Mouse (Mus musculus) embryo, embryonic 9.5 days (tissue): ENCODE measurements at regions not wholly inside any gene's neighbourhood (a gene's known extent, or its start where the extent isn't known, plus 50 kb on each side); places are given as distances from the start of the nearest gene placed in this dataset.
A peak's percentile ranks its signal among the peaks of the same experiment; 100 is the strongest.

Experiments
- DNase-seq: peaks from one replicate; pipeline ENCODE4 v3.0.0-alpha.2; 2017; ENCODE audit errors: extremely low spot score

DNA sequence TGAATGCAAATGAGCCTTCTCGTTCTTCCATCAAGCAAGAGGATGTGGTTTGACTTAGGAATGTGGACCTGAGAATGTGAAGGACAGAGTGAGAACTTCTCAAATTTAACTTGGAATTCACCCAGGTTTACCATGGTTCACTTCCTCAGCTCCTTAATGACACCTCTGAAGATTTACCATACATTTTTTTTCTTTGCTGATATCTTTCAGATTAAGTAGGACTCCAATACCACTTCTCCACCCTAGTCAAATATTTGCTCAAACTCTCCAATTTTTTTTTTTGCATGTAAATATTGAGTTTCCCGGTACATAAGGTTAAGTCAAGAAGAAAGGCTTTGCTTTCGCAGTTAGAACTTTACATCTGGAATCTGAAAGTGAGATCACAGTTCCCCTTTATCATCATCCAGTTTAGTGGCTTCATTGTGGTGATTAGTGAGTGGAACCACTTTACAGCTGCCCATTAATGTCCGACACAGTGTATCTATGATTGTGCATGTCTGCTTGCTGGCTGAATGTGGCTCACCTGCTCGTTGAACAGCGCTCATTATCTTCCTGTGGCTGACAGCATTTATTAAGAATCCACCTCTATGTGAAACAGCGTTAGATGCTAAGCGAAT lies 446.0 kb upstream of the Adam34 start:
- DNase-seq: no peak

DNA sequence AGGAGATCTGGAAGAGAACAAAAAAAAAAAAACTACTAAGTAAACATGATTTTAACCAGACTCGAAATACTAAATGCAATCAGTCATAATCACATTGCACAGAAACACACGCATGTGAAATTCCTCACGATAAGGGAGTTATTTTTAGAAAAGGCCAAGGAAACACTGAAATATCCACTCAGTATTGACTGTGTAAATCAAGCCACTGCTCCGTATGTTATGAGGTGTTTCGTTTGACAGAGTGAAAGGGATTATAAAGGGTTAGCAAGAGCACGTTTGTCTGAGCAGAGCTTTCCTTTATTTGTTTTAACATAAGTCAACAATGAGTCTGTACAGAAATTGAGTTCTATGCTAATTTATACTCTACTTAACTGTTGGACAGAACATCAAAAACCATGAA lies 455.3 kb upstream of the Adam34 start:
- DNase-seq: no peak

DNA sequence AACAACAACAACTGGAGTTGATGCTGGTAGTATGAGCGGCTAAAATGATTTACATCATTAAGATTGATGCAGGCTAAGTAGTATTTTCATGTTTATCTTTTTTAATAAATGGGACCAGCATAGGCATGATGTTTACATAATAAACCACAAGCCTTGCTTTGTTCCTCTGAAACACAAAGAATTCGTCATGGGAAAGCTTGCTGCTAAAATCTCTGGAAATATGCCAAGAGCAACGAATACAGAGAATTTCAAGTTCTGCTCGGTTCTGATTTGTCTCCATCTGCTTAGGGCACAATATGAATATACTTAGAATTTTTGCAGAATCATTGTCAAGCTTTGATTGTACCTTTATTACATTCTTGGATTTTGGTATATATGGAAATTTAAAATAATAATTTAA lies 467.2 kb upstream of the Adam34 start:
- DNase-seq: no peak

DNA sequence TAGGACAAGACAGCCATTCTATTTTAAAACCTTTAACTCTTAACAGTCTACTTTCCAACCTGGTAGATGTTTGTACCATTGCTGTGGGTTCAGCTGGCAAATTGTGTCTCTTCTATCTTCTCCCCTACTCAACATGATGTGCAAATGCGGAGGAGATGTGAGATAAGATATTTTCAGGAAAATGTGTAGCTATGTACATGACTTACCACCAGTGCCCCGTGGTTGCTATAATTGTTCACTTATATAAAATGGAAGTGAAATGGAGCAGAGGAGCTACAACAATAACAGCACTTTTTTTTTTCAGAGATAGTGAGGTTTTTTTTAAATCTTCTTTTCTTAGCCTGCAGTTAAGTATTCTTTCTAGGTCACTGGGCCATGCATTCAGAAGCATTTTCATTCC lies 492.4 kb upstream of the Adam34 start:
- DNase-seq: no peak

DNA sequence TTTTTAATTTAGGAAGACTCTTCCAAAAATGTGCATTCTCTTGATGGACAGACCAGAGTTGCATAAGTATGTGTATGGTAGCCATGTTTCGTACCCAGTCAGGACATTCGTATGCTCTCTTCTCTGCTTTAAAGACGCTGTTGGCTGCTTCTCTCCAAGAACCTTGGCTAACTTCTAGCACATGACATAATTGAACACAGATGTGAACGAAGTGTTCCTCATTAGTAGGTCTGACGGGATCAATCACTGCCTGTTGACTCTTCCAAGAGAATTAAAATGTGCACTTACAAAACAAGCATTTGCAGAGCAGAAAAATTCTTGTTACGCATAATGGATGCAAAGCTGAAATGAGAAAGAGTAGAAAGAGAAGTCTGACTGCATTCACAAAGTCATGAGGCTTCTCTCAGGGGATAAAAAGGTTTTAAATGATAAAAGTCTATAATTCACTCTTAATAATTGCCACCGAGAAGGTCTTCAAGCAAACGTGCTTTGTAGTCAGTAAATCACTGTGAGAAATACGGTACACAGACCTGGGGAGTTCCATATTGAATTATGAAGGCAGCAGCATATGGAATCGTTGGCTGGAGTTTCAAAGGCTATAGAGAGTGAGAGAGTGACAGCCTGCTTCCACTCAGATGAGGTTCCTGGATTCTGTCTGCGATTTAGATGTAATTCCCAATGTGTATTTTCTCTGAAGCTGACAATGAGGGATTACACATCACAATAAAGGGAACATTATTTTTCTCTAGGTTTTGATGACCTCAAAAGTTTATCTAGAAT lies 496.7 kb upstream of the Adam34 start:
- peak; percentile 12 for DNase-seq

DNA sequence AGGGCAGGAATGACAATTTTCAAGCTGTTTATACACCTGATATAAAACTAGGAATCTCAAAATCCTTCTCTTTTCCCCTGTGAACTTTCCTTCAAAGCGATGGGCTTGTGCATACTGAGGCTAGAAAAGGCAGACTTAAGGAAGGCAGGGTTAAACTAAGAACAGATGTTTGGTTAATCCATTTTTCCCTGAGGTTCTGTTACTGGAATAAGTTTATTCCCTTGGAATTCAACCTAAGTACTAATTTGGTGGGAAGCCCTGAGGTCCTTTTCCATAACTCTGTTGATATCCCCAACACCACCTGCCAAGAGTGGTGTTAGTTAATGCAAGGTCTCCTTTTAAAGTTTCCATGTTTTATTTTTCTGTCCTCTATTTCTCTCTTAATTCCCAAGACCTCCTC lies 512.5 kb upstream of the Adam34 start:
- DNase-seq: no peak

DNA sequence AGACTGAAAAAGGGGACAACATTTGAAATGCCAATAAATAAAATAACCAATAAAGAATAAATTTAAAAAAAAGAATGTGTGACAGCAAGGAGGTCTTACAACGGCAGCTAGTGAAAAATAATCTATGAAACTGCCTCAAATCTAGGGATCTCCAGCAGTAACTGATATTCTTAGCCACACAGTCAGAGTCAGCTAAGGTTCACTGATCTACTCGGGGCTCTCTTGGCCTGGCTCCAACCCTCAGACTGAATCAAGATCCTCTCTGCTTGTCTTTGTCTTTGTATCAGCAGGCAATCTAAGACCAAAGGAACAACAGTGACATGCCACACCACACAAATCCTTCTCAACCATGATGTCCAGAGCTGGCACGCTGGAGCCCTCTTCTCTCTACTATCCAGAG lies 542.5 kb upstream of the Adam34 start:
- DNase-seq: no peak

DNA sequence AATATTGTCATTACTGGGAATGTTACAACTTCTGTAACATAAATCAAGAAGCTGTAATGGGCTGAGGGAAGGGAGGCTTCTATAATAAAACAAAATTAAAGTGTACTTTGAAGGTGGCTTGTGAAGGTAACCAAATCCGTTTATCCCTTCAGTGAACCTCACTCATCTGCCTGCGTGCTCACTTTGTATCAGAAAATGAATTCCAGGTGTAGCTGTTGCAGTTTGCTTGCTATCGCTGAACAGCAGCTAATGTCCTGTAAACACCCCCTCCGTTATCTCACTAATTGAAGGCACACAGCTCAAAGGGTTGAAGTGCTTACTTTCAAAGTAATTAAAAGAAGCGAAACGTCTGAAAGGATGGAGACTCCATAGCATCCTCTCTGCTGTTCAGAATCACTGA lies 547.2 kb upstream of the Adam34 start:
- DNase-seq: no peak

DNA sequence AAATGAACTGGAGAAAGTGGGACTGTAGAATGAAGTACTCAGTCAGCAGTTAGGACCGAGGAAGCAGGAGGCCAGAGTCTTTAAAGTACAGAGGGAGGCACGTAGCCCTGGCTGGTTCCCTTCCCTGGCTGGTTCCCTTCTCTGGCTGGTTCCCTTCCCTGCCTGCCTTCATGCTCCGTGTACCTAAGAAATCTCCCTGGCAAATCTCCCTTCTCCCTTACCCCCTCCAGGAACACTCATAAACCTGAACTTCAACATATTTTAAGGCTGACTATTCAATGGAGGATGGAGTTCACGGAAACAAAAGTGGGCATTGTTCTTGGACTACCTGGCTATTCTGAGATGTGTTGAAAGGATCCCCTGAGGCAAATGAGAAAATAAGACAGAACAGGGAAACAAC lies 551.2 kb upstream of the Adam34 start:
- DNase-seq: no peak

DNA sequence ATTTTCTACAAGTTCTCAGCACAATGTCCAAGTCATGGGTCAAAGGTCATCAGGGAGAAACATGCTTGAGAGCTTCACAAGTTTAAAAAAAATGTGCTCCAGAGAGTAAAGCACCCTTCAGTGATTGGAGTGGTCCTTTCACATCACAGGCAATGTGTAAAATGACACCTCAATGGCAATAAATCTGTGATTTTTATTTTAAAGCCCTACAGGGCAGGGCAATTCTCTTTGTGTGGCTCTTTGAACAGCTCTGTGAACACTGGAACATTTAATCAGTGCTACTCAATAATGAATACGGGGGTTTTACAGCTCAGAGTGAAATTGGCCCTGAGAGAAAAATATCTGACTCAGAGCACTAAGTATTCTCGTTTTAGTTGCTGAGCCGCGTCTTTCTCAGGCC lies 563.5 kb upstream of the Adam34 start:
- no peak for DNase-seq

DNA sequence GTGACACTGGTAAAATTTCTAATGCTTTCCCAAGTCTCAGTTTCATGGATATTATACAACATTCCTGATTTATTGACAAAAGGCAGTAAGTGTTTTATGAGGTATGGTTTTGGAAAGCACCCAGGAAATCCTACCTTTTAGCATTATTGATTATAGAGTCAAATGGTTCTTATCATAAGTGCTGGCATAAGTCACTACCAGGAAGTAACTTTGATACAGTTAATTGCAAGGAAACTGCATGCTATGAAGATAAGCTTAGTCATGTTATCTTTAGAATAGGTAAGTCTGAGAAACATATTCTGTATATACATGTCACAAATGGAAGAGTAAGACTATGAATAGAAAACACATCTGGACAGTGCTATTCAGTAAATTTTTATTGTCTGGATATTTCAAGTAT lies 608.4 kb upstream of the Adam34 start:
- DNase-seq: no peak

DNA sequence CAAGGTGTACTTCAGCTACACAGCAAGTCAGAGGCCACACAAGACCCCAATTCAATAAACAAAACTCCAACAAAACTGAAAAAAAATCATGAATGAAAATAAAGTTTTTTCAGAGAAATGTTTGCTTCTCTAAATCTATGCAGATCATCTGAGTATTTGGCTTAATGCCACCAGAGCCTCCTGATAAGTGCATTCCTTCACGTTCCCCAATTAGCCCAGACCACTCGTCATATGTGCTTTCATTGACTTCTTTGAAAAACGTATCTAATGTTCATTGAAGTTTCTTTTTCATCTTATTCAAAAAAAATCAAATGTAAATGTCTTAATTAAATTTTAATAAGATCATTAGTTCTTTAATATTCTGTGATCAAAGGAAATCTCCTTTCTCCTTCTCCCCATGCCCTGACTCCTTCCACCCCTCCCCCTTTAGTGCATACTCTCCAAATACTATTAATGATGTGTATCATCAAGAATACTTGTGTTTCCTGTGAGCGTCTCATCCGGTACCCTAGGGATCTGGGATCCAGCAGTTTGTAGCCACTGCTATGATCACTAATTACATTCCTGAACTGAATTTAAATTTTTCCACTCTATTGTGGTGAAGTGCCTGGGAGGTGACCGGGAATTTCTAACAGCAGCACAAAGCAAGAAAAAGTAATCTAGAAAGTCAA lies 600.8 kb upstream of the Fat1 start:
- no peak for DNase-seq

DNA sequence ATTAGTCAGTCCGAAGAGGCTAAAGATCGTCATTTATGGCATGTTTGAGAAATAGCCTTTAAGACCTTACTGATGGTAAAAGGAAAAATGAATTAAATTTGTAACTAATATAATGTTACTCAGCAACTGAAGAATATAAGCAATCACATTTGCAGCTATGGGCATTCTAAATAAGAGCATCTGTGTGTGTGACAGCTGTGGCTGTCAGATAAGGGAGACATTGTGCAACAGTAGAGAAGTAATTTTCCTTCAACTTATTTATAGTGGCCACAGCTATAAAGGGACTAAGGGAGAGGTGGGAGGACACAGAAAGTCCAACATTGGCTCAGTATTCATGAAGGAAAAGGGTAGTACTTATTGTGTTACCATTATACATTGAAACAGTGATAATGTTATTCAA lies 591.8 kb upstream of the Fat1 start:
- no peak for DNase-seq

DNA sequence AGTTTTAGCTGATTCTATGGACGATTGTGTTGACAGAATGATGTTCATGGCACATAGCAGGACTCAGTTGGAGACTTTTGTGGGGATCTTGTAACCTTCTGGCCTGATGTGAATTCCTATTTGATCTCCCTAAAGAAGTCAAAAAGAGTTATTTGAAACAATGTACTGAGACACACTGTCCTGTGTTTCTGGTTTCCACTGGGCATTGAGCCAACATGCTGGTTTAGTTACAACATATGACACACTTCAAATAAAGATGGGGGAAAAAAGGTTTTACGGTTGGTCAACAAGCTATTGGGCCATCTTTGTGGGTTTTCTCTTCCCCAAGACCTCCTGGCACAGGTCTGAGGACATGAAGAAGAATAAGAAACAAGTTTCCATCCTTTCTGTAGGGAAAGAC lies 591.3 kb upstream of the Fat1 start:
- no peak for DNase-seq

DNA sequence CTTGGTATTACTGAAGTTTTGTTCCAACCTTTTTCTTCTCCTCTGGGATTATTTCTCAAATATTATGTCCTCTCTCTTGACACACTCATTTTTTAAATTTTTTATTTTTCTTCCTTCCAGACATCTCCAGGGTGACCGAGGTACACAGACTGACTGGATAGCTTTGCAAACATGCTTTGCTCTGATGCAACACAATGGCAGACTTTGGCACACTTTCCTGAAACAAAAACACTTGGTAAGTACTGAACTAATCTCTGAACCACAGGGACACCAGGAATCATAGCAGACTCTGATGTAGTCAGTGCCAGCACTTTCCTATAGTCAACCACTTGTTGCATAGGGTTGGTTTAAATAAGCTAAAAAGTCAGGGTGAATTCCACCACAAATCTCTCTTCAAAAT lies 587.8 kb upstream of the Fat1 start:
- DNase-seq: no peak

DNA sequence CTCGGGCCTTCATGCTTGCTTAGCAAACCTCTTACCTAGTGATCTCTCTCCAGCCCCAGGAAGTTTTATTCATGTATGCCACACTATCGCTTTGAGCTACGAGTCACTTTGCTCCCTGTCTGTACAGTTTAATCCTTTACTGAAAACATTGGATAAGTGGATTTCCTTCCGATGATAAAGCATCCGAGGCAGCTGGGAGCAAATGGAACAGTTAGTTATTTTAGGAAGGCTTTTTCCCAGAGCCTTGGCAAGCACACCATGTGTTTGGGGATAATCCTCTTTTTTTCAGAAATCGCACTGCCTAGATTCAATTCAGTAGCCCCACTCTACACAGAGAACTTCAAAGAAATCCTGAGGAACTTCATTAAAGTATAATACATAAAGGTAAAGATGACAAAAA lies 561.3 kb upstream of the Fat1 start:
- no peak for DNase-seq

DNA sequence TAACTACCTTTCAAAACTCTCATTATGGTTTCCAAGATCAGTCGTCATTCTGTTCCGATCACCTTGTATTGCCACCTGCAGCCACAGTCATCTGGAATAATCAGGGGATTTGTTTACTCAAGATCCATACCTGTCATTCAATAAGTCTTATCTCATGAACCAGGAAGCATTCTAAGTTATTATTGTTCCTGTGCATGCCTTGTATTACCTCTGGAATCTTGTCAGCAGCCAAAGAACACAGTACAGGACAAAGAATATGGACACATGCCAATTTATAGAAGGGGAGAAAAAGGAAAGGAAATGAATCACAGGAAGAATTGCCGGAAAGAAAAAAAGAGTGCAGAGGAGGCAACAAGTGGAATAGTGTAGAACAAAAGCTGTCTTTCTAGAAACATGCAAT lies 557.5 kb upstream of the Fat1 start:
- no peak for DNase-seq

DNA sequence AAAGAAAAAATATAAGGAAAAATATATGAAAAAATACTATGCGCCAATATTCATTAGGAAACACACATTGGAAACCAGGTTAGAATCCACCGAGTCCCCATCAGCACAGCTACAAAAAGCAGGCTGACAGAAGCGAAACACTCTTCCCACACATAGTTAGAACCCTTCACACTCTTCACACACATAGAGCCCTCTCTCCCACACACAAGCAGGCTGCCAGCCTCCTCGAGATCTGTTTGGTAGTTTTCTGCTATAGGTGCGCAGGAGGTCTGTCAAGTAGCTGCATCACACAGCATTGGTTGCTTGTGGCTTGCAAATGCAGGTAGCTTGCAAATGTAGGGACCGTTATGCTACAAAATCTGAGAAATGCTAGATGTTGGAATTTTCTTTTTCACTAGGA lies 526.8 kb upstream of the Fat1 start:
- DNase-seq: no peak

DNA sequence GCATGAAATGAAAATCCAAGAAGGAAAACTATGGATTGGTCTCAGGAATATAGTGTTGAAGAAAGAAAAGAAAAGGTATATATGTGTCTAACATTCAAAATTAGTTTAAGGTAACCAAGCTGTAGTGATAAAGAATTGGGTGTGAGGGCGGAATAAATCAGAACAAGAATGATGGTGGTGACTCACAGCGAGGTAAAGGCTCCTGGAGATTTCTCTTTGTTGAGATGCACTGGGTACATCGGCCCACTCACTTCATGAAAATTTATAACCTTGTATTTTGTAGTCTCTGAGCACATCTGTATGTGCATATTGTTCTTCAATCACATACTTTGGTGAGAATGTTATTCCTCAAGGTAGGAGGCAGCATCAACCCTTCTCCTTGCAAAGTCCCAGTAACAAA lies 525.0 kb upstream of the Fat1 start:
- no peak for DNase-seq

DNA sequence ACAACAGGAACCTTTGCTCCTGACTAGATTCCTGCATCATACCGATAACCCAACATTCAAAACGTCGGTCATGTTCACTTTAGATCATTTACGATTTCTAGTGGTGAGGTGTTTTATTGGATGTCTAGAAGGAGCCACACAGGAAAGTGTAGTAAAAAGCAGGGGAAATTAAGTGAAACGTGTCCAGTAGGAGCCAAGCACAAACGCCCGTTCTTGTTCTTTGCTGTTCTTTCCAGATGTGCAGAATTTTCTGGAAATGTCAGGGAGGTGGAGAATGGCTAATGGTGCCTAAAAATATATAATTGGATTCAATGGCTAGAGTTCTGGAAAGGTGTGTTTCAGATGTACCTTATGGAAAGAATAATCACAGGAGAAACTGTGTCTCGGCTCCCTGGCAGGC lies 517.2 kb upstream of the Fat1 start:
- no peak for DNase-seq

DNA sequence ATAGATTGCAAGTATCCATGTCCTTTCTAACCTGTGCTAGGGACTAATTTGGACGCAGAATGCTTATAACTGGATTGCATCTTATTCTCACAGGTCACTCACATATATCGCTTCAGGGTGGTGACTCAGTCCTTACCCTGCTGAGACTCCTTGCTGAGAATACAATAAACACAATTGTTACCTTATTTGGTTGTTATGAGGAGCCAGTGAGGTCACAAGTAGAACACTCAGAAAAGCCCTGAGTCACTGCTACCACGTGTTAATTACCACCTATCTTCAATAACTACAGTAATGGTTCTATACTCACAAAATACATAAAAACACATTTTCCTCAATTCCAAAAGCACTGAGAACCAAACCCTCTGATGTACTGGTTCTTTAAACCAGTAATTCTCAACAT lies 479.8 kb upstream of the Fat1 start:
- DNase-seq: no peak

DNA sequence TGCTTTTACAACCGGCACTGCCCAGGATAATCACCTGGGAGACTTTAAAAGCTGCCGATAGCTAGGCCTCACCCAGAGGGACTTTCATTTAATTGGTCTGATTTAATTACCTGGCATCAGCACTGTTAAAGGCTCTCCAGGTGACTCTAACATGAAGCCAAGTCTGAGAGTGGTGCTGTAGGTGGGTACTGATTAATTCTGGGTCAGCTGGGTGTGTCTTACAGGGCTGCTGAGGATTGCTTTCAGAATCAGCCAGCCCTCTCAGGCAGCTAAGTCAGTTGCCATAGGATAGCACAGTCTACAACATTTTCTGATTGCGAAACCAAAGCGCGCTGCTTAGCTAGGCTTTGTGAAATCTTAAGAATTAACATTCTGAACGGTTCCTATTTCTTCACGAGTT lies 478.9 kb upstream of the Fat1 start:
- no peak for DNase-seq

DNA sequence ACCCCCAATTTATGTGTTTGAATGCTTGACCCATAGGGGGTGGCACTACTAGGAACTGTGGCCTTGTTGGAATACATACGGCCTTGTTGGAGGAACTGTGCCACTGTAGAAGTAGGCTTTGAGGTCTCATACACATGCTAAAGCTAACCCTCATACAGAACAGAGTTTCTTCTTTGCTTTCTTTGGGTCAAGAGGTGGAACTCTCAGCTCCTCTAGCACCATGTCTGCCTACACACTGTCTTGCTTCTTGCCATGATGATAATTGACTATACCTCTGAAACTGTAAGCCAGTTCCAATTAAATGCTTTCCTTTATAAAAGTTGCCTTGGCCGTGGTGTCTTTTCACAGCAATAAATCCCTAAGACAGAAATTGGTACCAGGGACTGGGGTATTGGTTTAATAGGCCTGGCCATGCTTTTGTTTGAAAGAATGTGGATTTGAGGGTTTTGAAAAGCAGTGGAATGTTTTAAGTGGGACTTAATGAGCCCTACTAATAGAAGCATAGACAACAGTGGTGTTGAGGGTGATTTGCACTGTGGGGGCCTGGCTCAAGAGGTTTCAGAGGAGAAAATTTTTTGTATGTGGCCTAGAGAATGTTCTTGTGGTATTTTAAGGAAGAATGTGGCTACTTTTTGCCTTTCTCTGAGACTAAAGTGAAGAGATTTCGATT lies 468.7 kb upstream of the Fat1 start:
- DNase-seq: peak; percentile 3
